Mouse (Mus musculus) thymus, adult 2 months (tissue): ENCODE measurements around the gene Sptbn4.

Source experiments
- CTCF ChIP-seq: fragments of 200-500 bp; IDR thresholded peaks from 2 replicates; pipeline ENCODE4 v1.5.1; 2012; ENCODE audit warnings: mild to moderate bottlenecking, control low read depth, low read length, moderate library complexity, borderline replicate concordance; ENCODE audit not compliant: control insufficient read depth, poor library complexity, insufficient read depth; ENCODE audit errors: extremely low read depth
- POLR2A ChIP-seq: fragments of 200-500 bp; IDR thresholded peaks from 2 replicates; pipeline ENCODE4 v1.6.1; 2012; ENCODE audit warnings: mild to moderate bottlenecking, low read length, control low read depth, moderate library complexity; ENCODE audit not compliant: control insufficient read depth, poor library complexity, insufficient read depth; ENCODE audit errors: extremely low read depth

- TF ChIP-seq CTCF = no peak
- no peak for TF ChIP-seq POLR2A
Measured at GRCm38 (mm10) chr7:27323001-27323400, 124.5 kb downstream of the Sptbn4 start.
